Mouse (Mus musculus): ENCODE data around the gene Zc2hc1c.

DNA sequence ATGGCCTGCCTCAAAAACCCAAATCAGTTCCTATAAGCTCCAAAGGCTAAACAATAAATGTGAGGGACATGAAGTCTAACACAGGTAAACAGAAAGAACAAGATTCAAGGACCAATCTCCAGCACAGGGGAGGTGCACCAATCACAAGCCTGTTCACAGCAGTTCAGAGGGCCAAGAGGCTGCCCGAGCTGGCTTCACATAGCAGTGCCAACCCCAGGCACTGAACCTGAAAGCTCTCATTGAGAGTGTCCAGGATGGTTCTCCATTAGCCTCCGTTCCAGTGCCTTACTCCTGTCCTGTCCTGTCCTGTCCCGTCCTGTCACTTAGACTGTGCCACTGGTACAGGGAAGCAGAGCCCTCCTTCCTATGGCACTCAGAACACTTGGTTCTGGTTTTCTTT lies 58.8 kb downstream of the Zc2hc1c start:
- TF ChIP-seq CTCF (IDR thresholded peaks at IDR 0.05; ENCODE audit: low read depth, low read length) = no peak
- TF ChIP-seq POLR2A (IDR thresholded peaks at IDR 0.05; ENCODE audit: insufficient read depth, low read length) = no peak
